Mouse (Mus musculus) adrenal gland, postnatal 25 days (tissue): ENCODE data around the gene Dnaja4. TPM values are rescaled to one million over a fixed set of nuclear protein-coding genes. Genes with fewer than 3 reads are reported as not detected.

Experiments
- DNase-seq: peaks from one replicate; pipeline ENCODE4 v3.0.0; 2021; ENCODE audit warnings: mixed read lengths
- microRNA-seq, 2 experiments: library from miRNA; unstranded; fragments of <30 nt; microRNA quantifications; one replicate each; pipeline ENCODE4 v1.2.0; 2021
- total RNA-seq: library from RNA; stranded (reverse); gene quantifications from 2 replicates; pipeline ENCODE4 v1.2.3, GENCODE M21; 2021

Gene Dnaja4
- total RNA-seq, 1 experiment from 2014 or later = 16.7 TPM

DNA sequence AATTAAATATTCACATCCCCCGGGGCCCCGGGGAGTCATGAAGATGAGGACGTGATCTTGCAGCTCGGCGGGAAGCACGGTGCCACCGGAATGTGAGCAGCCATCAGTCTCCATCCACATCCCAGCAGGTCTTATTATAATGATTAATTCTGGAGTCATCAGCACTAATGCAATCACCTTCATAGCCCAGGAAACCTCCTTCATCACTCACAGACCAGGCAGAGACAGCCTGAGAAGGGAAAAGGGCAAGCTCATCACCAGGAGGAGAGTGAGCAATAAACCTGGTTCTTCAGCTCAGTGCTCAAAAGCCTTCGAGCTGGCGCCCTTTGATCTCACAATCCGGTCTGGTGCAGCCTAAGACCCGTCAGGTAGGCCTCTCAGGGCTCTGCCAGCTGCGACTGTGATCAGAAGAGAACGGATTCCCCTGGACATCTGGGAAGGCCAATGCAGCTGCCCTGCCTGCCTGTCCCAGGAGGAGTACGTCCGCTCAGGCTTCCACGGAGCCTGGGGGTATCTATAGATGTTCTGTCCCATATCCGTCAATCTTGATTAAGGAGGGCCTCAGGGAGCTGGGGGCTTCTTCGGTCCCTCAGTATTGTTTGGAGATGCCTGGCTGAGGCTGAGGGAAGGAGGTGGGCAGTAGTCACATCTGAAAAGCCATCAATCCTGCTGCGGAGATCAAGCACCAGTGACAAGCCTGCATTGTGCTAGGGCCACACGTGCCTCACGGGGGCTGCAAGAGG lies 53.7 kb downstream of the Dnaja4 start:
- DNase-seq = no peak

DNA sequence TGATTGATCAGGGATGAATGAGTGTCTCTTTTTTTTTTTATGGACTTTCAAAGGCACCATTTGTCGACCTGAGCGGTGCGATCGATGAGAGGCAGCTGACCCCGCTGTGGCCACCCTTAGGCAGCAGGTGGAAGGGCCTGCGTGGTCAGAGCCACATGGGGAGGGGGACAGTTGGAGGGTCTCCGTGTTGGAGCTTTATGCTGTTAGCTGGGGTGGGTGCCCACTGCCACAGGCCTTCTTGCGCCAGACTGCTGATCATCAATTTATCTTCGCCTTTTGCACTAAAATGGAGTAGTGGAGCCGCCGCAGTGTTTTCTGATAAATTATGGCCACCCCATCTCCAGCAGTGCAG lies 54.2 kb downstream of the Dnaja4 start:
- no peak for DNase-seq

DNA sequence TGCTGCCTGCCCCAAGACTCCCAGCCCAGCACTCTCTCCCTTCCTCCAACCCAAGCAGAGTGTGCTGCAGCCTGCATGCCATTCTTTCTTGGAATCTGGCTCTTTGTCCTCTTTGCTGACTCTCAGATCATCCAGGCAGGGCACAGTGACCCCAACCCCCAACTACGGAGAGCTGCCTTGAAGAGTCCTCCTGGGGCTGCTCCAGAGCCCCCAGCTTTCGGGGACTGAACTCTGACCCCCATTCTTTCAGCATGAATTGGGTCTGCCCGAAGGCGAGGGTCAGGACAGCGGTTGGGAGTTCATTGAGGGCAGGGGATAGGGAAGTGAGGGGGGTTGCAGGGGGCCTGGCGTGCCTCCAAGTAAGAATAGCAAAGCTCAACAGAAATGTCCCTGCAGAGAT lies 60.9 kb downstream of the Dnaja4 start:
- no peak for DNase-seq

DNA sequence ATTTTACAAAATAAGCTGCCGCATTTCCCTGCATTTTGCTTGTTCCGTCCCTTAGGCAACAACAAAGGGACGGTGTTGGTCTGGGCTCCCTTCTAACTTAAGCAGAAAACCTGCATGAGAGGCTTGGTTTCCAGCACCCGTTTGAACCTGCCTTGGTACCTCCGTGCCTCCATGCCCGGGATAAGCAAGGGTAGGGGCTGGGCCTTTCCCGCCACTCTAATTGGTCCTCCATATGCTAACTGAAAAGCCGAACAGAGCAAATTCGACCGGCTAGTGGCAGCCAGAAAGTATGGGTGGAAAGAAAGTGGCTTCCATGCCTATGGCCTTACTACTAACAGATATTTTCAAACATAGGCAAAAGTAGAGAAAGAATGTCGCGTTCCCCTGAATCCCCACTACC lies 65.4 kb downstream of the Dnaja4 start:
- no peak for DNase-seq

GRCm38 (mm10) chr9:54764561-54765217 lies 66.0 kb downstream of the Dnaja4 start, which contains the start of gene Crabp1:
Gene Crabp1, plus strand, starts transcription at chr9:54764748.
- DNase-seq = peak; percentile 8

DNA sequence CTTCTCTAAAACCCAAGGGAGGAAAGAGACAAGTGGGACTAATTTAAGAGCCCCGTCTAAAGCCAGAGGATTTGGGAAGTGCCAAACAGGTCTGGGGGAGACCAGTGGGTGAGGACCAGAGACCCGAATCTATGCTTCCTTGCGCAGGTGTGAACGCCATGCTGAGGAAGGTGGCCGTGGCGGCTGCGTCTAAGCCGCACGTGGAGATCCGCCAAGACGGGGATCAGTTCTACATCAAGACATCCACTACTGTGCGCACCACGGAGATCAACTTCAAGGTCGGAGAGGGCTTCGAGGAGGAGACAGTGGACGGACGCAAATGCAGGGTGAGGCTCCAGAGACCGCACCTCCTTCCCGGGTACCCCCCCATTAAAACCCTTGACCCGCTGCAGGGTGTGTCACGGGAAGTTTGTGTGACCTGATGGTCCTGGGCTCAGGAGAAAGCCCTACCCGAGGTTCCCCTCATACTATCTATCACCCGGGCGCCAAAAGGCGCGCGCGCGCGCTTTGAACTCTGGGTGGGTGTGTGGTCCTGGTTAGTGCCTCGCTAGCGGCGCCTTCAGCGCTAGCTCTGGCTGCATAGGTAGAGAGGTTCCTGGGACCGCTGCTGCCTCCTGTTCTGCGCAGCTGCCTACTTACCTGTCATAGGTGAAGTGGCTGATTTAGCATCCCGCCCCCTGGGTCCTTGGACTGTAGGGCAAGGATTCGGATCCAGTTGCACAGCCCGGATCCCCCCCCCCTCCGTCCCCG lies 66.8 kb downstream of the Dnaja4 start:
- no peak for DNase-seq

Small RNAs within 50 kb of the gene (microRNA-seq; reads per million reads assigned to microRNA genes)
- 0.69 to 1.1 reads per million in 2 experiments for gene Mir5710

Other genes with a start within 250 kb of the Dnaja4 start
- 18.3 and 19.1 TPM in 2 replicates for gene Dmxl2, start 197.2 kb upstream of the Dnaja4 start, total RNA-seq
- gene Sh2d7, start 159.9 kb upstream of the Dnaja4 start, total RNA-seq = not detected in 2 replicates
- 37.7 and 48.6 TPM in 2 replicates for gene Cib2, start 138.7 kb upstream of the Dnaja4 start, total RNA-seq
- 223 and 260 TPM in 2 replicates for gene Idh3a, start 112.5 kb upstream of the Dnaja4 start, total RNA-seq
- gene Acsbg1, start 37.0 kb upstream of the Dnaja4 start, total RNA-seq = 86.2 and 108 TPM in 2 replicates
- gene Wdr61, start 35.6 kb downstream of the Dnaja4 start, total RNA-seq = 63.7 and 72.0 TPM in 2 replicates
- 8.4 and 9.5 TPM in 2 replicates for gene Crabp1, start 65.9 kb downstream of the Dnaja4 start, total RNA-seq
- 63.1 and 64.0 TPM in 2 replicates for gene Ireb2, start 164.9 kb downstream of the Dnaja4 start, total RNA-seq
- 2.4 and 2.5 TPM in 2 replicates for gene Hykk, start 218.4 kb downstream of the Dnaja4 start, total RNA-seq